Mouse (Mus musculus): ENCODE results near the gene Tifab.

GRCm38 (mm10) chr13:56191225-56191624 lies 12.5 kb upstream of the Tifab start:
- TF ChIP-seq CTCF (IDR thresholded peaks at IDR 0.05; ENCODE audit: extremely low read depth, insufficient read length, insufficient replicate concordance, low read depth, low read length), result peak; percentile 39; the same call in 1 of the 2 replicates
- TF ChIP-seq POLR2A (IDR thresholded peaks at IDR 0.05; ENCODE audit: low read depth, low read length), result no peak

All from small intestine, adult 2 months (tissue).